Mouse (Mus musculus) brain, embryonic 18.5 days (tissue): Measurements from ENCODE around the gene Ctsg.
"Not testable (repeated sequence)": the region's sequence is repeated elsewhere in the genome, so short reads cannot be mapped to it uniquely, and the experiment has no call there.

Source experiments
- DNase-seq: peaks from one replicate; pipeline ENCODE4 v3.0.0-alpha.2; 2012; ENCODE audit warnings: low read depth, low spot score

Gene Ctsg

DNA sequence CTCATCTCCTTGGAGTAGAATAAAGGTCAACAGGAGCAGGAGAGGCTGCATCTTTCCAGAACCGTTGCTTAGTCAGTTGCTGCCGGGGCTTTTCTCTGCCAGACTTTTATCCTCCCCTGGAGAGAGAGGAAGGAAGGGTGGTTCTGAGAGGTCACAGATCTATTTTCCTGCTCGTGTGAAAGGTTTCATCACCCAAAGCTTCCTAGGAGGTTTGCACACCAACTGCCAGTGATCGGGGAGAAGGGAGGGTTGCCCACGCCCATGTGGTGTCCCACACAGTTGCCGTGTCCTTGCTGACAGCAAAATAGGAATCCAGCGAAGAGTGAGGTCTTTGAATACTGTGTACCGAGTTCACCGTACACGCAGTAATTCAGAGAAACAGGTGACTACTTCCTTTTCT lies at the start of gene Ctsg:
Gene Ctsg, minus strand, starts transcription at position 189 of the 400 bp plus-strand sequence.
- no peak for DNase-seq

DNA sequence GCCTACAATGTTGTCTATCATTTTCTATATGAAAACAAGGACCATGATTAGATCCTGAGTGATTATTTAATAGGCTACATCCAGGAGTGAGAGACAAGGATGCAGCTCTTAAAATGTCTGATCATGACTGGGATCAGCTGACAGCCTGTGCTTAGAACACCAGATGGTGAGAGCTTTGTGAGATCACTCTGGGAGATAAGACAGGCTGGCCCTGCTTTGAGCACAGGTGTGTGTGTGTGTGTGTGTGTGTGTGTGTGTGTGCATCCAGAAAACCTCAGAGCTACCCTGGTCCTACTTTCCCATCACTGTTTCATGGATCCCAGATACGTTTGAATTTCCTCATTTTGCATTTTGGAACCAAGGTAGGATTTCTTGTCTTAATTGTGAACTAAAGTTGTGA lies 31.3 kb upstream of the Ctsg start:
- DNase-seq, result not testable (repeated sequence)

DNA sequence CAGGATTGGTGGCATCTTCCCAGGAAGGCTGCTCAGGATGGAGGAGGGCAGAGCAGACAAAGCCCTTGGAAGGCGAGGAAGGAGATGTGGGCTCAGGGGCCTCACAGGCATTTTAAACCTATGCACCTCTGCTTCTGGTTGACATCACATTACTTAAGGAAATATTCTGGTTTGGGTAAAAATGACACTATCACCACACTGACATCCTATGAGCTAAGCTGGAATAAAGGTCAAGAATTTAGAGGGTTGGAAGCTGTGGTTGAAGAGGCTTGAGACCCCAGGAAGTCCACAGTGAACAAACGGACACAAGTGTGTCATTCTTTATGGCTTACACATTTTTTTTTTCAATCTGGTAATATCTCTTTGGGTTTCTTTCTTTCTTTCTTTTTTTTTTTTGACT lies 30.1 kb upstream of the Ctsg start, which contains the start of gene Gzmd:
Gene Gzmd, minus strand, starts transcription at position 101 of the 400 bp plus-strand sequence.
- not testable (repeated sequence) for DNase-seq

DNA sequence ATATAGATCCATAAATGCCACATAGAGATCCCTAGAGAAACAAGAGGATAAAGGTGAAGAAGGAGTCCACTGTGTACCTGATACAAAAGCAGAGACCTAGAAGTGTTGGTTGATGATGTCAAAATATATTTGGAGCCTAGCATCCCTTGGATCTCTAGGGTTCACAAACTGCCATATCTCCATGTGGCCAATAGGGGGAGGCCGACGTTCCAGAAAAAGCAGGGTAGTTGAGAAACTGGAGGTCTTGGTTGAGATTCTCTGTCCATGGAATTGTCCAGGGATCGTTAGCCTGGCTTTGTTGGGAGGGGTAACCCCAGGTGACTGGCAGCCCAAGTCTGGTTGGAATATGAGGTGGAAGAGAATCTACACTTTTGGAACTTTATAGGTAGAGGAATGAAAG lies 26.0 kb upstream of the Ctsg start:
- DNase-seq, result no peak

DNA sequence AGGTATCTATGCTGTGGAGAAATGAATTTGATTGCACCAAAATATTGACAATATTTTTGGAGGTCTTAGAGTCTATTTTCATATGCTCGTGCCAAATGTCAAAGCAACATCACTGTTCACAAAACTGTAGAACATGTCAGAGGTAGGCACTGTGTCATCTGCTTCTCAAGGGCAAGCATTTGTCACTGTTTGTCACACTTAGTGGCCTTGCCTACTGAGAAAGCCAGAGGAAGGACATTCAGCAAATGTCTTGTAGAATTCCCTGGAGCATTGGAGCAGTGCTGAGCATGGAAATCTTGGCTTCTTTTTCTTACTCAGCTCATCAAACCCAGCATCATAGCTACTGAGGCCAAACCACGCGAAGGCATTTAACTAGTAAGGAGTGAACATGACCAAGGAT lies 21.1 kb upstream of the Ctsg start:
- DNase-seq, result no peak

DNA sequence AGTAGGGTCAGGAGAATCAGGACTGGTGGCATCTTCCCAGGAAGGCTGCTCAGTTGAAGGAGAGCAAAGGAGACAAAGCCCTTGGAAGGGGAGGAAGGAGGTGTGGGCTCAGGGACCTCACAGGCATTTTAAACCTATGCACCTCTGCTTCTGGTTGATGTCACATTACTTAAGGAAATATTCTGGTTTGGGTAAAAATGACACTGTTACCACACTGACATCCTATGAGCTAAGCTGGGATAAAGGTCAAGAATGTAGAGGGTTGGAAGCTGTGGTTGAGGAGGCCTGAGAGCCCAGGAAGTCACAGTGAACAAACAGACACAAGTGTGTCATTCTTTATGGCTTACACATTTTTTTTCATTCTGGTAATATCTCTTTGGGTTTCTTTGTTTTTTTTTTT lies 18.2 kb upstream of the Ctsg start, which contains the start of gene Gzme:
Gene Gzme, minus strand, starts transcription at position 101 of the 400 bp plus-strand sequence.
- no peak for DNase-seq

DNA sequence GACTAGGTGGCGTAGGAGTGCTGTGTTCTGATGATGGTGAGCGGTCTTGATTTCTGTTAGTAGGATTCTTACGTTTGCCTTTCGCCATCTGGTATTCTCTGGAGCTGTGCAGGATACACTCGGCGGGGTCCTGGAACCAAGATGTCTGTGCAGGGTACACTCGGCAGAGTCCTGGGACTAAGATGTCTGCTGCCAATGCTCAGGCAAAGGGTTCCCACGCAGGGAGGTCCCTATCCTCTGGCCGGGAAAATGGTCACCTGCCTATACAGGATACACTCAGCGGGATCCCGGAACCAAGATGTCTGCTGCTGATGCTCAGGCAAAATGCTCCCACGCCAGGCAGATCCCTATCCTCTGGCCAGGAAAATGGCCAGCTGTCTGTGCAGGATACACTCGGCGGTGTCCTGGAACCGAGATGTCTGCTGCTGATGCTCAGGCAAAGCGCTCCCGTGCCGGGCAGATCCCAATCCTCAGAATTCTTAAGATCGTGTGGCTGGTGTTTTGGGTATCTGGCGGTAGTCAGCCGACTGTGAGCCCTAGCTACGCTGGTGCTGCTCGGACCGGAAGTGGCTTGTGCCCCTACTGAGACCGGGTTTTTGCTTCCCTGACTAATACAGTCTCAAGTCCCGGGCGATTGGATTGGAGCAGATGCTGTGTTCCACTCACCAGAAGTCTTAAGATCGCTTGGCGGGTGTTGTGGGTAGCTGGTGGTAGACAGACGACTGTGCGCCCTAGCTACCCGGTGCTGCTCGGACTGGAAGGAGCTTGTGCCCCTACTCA lies 13.3 kb upstream of the Ctsg start:
- not testable (repeated sequence) for DNase-seq

DNA sequence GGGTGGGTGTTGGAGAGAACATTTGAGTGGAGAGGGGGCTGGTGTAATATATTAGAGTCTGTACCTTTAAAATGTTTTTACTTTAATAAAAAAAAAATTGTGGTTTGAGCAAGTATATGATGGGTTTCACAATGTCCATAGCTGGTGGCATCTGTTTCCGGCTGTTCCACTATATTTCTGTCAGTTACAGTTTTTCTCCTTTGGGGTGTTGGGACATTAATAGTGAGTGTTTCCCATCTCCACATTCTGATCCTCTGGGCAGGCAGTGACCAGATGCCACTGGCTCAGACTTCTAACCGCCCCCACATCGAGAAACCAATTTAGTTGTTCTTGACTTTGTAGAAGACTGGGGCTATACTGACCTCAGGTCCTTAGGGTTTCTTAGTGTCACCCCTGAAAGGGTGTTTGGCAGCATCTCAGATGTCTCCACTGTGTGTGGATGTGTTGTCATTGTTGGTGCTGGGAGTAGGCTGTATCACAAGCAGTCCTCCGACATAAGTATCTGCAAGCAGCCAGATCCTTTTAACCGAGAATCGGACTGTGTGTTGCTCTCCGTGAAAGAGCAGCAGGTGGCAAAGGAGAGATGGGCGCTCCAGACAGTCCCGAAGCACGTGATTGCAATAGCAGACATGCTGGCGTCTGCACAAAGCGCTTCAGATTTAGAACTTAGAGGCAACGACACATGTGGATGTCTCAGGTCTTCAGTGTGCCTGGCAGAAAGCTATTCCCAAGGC lies 3.2 kb upstream of the Ctsg start:
- no peak for DNase-seq

DNA sequence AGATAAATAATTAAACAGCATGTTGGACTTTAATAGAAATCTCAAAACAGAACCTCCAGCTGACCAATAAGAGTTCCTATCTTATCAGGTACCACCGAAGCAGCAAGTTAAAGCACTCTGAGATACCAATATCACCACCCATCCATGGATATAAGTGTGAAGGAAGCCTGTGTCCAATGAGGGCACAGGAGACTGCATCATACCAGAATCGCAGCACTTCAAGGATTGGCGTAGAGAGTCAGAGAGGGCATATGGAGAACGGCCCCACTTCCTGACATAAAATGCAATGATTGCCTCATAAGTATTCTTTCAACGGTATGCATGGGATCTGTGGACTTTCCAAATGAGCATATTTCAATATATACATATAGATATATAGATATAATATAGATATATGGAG lies 2.6 kb upstream of the Ctsg start:
- DNase-seq, result no peak

DNA sequence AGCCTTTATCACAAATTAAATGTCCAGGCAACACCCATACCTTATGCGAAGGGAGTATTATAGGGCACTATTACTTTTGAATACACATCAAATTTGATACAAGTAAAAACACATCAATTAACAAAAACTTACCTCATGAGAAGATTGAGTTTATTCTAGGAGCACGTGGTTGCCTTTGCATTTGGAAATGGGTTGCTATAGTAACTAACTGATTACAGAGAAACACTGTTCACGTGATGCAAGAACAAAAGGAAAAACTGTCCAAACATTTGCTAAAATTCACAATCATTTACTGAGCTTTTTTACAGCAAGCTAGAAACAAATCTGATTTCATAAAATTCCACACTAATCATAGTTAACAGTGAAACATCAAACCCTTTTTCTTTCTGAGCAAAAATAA lies 1.1 kb upstream of the Ctsg start:
- DNase-seq, result peak; percentile 10

DNA sequence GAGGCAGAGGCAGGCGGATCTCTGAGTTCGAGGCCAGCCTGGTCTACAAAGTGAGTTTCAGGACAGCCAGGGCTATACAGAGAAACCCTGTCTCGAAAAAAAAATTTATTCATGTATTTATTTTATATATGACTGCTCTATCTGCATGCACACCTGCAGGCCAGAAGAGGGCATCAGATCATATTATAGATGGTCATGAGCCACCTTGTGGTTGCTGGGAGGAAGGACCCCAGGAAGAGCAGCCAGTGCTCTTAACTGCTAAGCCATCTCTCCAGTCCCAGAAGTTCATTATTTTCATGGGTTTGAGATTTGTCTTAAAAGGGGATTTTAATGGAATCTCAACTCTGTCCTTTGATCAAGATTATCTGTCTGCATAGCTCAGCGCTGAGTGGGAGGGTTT lies 3.4 kb downstream of the Ctsg start:
- no peak for DNase-seq

DNA sequence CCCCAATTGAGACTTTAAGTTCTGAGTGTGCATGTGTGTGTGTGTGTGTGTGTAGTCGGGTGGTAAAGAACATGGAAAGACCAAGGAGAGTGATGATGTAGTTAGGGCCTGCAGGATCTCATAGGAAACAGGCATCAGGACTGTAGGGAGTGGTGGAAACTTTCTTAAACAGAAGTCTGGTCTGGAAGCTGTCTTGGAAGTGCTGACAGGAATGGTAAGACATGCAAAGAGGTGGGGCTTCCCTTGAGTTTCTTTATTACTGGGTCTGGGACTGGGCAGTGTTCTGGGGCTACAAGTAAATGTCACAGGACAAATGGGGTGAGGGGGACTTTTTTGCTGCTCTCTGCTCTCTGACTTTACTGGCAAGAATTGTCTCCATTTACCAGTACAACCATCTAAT lies 4.8 kb downstream of the Ctsg start:
- no peak for DNase-seq

DNA sequence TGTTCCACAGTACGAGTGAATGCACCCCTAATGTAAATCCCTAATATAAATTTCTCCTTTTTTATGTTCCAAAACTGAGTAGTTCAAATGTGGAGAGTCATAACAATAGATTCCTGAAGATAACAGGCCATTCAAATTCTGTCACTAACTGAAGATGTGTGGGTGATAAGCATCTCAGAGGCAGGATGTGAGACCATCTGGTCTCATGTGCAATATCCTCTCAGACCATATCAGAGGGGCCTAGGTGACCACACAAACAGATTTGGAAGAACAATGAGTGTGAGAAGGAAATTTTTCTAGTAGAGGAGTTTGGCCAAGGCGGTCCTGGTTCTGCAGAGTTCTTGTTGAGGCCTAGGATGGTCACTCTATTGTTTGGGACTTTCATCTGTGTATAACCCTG lies 9.0 kb downstream of the Ctsg start:
- DNase-seq, result no peak

DNA sequence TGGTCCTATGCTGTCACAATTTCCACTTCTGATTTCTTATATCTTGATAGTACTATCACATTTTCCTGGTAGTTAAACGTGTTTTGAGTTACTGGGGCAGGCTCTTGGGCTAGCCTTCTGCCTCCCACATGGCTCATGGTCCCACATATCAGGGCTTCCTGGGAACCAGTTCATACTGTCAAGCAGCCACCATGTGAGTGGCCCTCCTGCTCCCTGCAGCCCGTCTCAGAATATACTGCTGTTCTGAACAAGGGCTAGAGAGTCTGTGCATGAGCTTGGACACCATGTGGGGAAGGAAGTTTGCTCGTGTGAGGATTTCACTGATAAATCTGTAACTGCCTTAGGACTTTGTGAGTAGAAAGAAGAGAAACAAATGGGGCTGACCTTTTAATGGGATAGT lies 15.7 kb downstream of the Ctsg start:
- no peak for DNase-seq

DNA sequence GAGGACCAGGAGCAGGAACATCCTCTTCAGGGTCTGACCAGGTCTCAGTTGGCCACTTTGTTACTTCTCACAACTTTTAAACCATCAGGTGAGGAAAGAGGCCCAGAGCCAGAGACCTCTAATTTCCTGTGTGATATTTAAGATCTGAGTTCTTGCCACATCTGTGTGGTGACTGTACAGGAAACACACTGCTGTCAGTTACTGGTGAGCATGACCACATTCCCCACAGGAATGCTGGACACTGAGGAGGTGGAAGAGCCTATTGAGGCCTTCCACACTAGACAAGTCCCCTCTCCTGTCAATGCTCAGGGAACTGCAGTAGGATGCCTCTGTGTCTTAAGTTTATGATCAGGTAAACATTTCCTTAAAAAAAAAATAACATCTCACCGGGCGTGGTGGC lies 17.2 kb downstream of the Ctsg start, which contains the start of gene Mcpt8:
Gene Mcpt8, minus strand, starts transcription at position 107 of the 400 bp plus-strand sequence.
- DNase-seq, result no peak

DNA sequence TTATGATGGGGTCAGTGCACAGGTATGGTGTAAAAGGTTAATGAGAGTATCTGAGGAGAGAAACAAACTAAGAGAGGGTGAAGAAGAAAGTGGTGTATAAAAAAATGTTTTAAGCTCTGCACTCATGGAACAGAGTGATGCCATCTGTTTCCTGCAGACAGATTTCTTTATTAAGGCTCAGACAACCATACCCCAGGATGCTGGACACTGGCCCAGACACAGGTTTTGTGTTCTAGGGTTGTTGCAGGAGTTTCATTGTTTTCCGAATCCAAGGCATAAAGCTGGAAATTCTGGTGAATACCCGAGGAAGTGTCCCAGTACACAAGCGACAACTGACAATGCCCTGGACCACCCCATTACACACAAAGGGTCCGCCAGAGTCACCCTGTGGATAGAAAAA lies 20.4 kb downstream of the Ctsg start:
- DNase-seq, result no peak

DNA sequence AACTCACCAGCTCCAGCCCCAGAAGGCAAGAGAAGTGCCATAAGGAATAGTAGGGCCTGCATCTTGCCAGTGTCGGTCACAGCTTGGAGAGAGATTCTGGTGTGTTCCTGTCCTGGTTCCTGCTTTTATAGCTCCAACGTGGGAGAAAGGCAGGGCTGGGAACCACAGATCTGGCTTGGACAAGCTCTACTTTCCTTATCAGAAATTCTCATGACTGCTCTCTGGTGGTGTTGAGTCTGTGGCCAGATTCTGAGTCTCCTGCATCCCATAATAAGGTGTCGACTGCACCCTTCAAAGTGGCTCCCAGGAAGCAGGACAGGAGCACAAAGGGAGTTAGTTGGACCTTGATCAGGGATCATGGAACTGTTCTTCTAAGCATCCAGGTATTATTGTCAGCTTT lies 40.2 kb downstream of the Ctsg start, which contains the start of gene Mcpt4:
Gene Mcpt4, minus strand, starts transcription at position 101 of the 400 bp plus-strand sequence.
- not testable (repeated sequence) for DNase-seq

DNA sequence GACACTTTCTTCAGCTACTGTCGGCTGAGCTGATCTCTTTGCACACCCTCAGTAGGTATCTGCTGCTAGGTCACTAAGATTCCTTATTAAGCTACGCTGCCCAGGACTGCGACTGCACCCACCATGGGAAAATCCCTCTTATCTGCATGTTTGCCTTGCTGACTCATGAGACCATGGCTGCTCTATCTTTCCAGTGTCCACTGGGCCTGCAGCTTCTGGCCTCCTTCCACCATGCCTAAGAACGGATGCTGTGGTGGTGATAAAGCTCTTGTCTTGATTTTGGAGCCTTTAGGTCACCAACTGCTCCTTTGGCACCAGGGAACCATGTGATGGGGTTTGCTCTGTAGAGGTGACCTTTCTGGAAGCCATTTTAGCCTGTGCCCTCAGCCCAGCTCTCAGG lies 44.7 kb downstream of the Ctsg start:
- DNase-seq, result no peak

DNA sequence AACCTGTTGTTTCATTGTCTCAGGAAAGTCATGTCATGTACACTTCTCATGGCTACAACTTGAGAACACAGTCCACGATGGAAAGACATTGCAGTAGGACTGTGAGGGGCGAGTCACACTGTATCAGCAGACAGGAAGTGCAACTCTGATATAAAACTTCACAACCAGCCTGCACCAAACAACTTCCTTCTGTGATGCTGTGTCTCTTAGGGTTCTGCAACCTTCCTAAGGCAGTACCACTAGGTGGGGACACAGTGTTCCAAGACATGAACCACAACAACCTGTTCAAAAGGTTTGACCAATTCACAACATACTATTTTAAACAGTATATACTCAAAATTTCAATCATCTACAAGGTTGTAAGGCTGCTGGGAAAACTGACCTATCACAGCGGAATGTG lies 47.0 kb downstream of the Ctsg start:
- no peak for DNase-seq
